Mouse (Mus musculus) kidney, postnatal 0 days (tissue): ENCODE results near the gene Gcgr. TPM values are rescaled to one million over a fixed set of nuclear protein-coding genes. Genes with fewer than 3 reads are reported as not detected.
A peak's percentile ranks its signal among the peaks of the same experiment; 100 is the strongest.

Experiments
- ATAC-seq: fragments of 200-750 bp; cut with Nextera tagmentation; replicated peaks from 2 replicates; pipeline ENCODE4 v1.8.0; 2017; ENCODE audit warnings: low read depth, moderate number of reproducible peaks, moderate TSS enrichment, moderate library complexity; ENCODE audit not compliant: low FRiP score
- DNase-seq: peaks from one replicate; pipeline ENCODE4 v3.0.0-alpha.2; 2016; ENCODE audit warnings: low spot score
- H3K27ac ChIP-seq: fragments of 300-500 bp; sonication (generic); 2 replicates; pipeline ENCODE4 v1.5.1; 2014; ENCODE audit warnings: mild to moderate bottlenecking
- H3K27me3 ChIP-seq: fragments of 300-500 bp; sonication (generic); 2 replicates; pipeline ENCODE4 v1.6.1; 2014; ENCODE audit warnings: low read length, mixed read lengths; ENCODE audit not compliant: insufficient read depth
- H3K36me3 ChIP-seq: fragments of 300-500 bp; sonication (generic); 2 replicates; pipeline ENCODE4 v1.6.1; 2014; ENCODE audit warnings: low read length, mixed read lengths; ENCODE audit not compliant: insufficient read depth
- H3K4me1 ChIP-seq: fragments of 300-500 bp; sonication (generic); replicated peaks from 2 replicates; pipeline ENCODE4 v1.6.1; 2014; ENCODE audit warnings: antibody characterized with exemption, low read length, mixed read lengths; ENCODE audit not compliant: insufficient read depth
- H3K4me2 ChIP-seq: fragments of 300-500 bp; sonication (generic); 2 replicates; pipeline ENCODE4 v1.6.1; 2014; ENCODE audit warnings: mild to moderate bottlenecking, low read length, moderate library complexity, mixed read lengths
- H3K4me3 ChIP-seq: fragments of 300-500 bp; sonication (generic); replicated peaks from 2 replicates; pipeline ENCODE4 v1.5.1; 2014; ENCODE audit warnings: low read depth, low read length
- H3K9ac ChIP-seq: fragments of 300-500 bp; sonication (generic); 2 replicates; pipeline ENCODE4 v1.6.1; 2014; ENCODE audit warnings: low read depth, low read length
- H3K9me3 ChIP-seq: fragments of 300-500 bp; sonication (generic); replicated peaks from 2 replicates; pipeline ENCODE4 v1.6.1; 2016; ENCODE audit warnings: low read length, inconsistent platforms, mixed read lengths
- CTCF ChIP-seq: IDR thresholded peaks from 2 replicates; pipeline ENCODE4 v1.5.1; 2016; ENCODE audit warnings: antibody characterized with exemption, low read depth, mild to moderate bottlenecking, moderate library complexity
- WGBS: fragments of 180-500 bp; shearing (Covaris S2); extraction: QIAGEN DNeasy Blood & Tissue Kit; methylation state at CpG from one replicate; pipeline ENCODE4 v1.1.7; 2014; 5-methylcytosine and 5-hydroxymethylcytosine counted together
- polyA plus RNA-seq: library from polyadenylated mRNA; unstranded; fragments of >200 nt; fragmentation: Nextera tagmentation; extraction: Ambion mirVana; gene quantifications from 2 replicates; pipeline ENCODE4 v1.2.1, GENCODE M21; 2015

The Gcgr gene
- polyA plus RNA-seq, 1 experiment from 2014 or later: 6.6 TPM

DNA sequence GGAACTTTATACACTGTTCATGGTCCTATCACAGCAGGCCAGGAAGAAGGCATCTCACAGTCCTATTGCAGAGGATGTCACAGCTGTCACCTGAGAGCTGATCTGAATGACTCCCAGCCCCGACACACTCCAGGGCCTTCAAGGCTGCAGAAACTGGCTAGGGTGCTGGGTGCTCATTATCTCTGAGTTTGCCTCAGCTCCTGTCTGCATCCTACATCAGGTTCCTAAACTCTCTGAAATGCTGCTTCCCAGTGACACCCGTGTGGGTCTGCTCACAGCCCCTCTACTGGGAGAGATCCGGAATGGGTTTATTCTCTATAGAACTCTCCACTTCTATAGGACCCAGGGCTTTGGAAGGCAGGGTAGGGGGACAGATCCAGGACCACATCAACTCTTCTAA lies 17.7 kb downstream of the Gcgr start:
- peak overlapping the region; percentile 15; the same call in 1 of the 2 replicates for H3K27ac ChIP-seq
- TF ChIP-seq CTCF: no peak
- WGBS: 72% methylated on average over 3 of the region's 3 CpGs
- H3K9ac ChIP-seq: no peak overlapping the region
- H3K27me3 ChIP-seq: no peaks in the 10 kb centered on the region
- no peak for DNase-seq
- H3K9me3 ChIP-seq: no peaks in the 10 kb centered on the region
- peak overlapping the region; percentile 80 for H3K4me2 ChIP-seq
- peaks cover 17% of the 10 kb centered on the region for H3K4me1 ChIP-seq
- peaks cover 13% of the 10 kb centered on the region for H3K36me3 ChIP-seq
- no peak overlapping the region for H3K4me3 ChIP-seq
- ATAC-seq: no peak

DNA sequence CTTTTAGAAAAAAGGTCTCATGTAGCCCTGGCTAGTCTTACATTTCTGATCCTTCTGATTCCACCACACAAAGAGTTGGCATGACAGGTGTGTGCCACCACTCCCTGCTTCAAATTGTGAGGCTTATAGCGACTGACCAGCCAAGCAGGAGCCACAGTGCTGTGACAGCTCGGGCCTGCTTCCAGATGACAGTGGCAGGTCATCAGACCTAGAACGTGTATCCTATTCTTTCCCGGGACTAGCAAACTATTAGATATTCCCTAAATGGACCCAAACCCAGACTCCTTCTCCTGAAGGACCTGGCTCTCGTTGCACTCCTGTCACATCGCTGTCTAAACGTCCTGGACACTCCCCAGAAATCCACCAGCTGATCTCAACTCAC lies 18.3 kb downstream of the Gcgr start:
- Histone ChIP-seq H3K4me3 (peak overlapping the region; percentile 87), H3K9me3 (no peaks in the 10 kb centered on the region), H3K36me3 (peaks cover 8% of the 10 kb centered on the region; the same call in 1 of the 2 replicates), H3K27ac (peak overlapping the region; percentile 98), H3K4me2 (peak overlapping the region; percentile 80), H3K27me3 (no peaks in the 10 kb centered on the region), H3K9ac (peak overlapping the region; percentile 98), H3K4me1 (peaks cover 17% of the 10 kb centered on the region)
- no peak for DNase-seq
- no peak for ATAC-seq
- 10% methylated on average over 7 of the region's 7 CpGs for WGBS
- TF ChIP-seq CTCF: no peak

DNA sequence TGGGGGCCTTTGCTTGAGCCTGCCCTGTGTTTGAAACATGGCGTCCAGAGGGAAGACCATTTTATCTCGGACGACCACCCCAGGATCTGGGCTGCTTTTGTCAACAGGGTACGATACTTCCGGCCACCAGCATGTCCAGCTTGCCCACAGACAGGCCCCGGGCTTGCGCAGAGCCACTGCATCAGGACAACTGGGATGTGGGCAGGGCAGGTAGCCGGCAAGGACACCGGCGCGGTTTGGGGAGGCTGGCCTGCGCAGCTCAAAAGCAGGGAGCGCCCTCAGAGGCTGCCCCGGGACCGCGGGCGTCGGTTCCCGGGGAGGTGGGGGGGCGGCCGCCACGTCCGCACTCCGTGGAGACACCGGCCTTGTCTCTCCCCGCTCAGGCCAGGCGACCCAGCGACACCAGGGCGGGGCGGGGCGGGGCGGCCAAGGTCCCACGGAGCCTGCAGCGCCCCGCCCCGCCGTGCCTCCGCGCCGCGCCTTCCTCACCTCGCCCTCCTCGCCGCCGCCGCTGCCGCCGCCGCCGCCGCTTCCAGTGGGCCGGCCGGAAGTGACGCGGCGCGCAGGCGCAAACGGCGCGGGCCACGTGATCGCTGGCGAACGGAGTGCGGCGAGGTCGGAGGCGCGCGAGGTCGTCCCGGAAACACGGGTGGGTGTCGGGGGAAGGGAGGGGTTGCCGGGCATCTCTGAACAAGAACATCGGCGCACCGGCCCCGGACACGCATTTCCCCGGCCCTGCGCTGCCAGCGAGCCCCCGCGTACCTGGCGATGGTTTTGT lies 18.9 kb downstream of the Gcgr start, which contains the start of gene Mcrip1:
Mcrip1 (minus strand) TSS at position 560 of the 778 bp plus-strand sequence.
- Histone ChIP-seq H3K27me3 (no peaks in the 10 kb centered on the region), H3K9me3 (no peaks in the 10 kb centered on the region), H3K9ac (peak within 1 kb of the TSS; percentile 98), H3K27ac (peak within 1 kb of the TSS; percentile 98), H3K36me3 (peaks cover 2% of the 10 kb centered on the region; the same call in 1 of the 2 replicates), H3K4me1 (peaks cover 17% of the 10 kb centered on the region), H3K4me3 (peak within 1 kb of the TSS; percentile 87), H3K4me2 (peak within 1 kb of the TSS; percentile 80)
- TF ChIP-seq CTCF: no peak
- peak; percentile 81 for ATAC-seq
- peak; percentile 93 for DNase-seq
- WGBS: 0% methylated on average over 66 of the region's 87 CpGs

GRCm38 (mm10) chr11:120549986-120550809 lies 19.7 kb downstream of the Gcgr start:
- ATAC-seq (no peak), DNase-seq (no peak)
- Histone ChIP-seq H3K9me3 (no peaks in the 10 kb centered on the region), H3K36me3 (no peaks in the 10 kb centered on the region), H3K9ac (peak overlapping the region; percentile 98), H3K27me3 (no peaks in the 10 kb centered on the region), H3K4me1 (peaks cover 17% of the 10 kb centered on the region), H3K4me3 (peak overlapping the region; percentile 87), H3K4me2 (peak overlapping the region; percentile 80), H3K27ac (peak overlapping the region; percentile 98)
- no peak for TF ChIP-seq CTCF
- 47% methylated on average over 11 of the region's 11 CpGs for WGBS

DNA sequence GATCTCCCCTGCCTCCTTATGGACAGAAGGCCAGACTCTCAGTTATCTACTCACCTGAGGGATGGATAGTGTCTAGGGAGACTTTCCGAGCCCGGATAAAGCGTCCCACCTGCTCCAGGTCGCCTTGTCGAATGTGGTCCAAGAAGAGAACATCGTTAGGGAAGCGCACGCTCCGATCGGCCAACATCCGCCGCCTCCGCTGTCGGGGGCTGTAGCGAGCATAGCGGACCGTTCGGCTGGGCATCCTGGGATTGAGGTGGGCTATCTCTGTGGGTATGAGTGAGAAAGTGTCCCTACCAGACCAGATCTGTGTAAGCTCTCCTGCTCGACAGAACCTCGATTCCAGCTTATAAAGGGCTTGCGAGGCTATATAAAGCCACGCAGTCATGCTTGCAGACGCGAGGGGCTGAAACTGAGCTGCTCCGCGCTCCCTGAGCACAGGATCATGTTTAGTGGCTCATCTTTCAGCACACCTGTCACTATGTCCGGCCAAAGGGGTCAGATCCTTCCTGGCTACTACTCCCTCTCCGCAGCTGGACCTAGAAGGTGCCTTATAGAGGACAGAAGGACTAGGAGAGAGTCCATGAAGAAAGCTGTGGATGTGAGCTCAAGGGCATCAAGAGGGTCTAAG lies 20.4 kb downstream of the Gcgr start, which contains the start of gene Ppp1r27:
Ppp1r27 (minus strand) TSS at position 323 of the 631 bp plus-strand sequence.
- no peak for ATAC-seq
- Histone ChIP-seq H3K4me3 (peak within 1 kb of the TSS; percentile 87), H3K36me3 (no peaks in the 10 kb centered on the region), H3K9me3 (no peaks in the 10 kb centered on the region), H3K27me3 (no peaks in the 10 kb centered on the region), H3K27ac (peak within 1 kb of the TSS; percentile 98), H3K4me2 (peak within 1 kb of the TSS; percentile 80), H3K9ac (peak within 1 kb of the TSS; percentile 98), H3K4me1 (peaks cover 17% of the 10 kb centered on the region)
- no peak for DNase-seq
- no peak for TF ChIP-seq CTCF
- WGBS: 89% methylated on average over 28 of the region's 28 CpGs

- Histone ChIP-seq H3K36me3 (no peaks in the 10 kb centered on the region), H3K27me3 (no peaks in the 10 kb centered on the region), H3K9me3 (no peaks in the 10 kb centered on the region), H3K9ac (no peak overlapping the region), H3K4me2 (no peak overlapping the region), H3K4me1 (peaks cover 16% of the 10 kb centered on the region), H3K27ac (no peak overlapping the region), H3K4me3 (no peak overlapping the region)
- ATAC-seq: no peak
- no peak for DNase-seq
- no peak for TF ChIP-seq CTCF
- WGBS: 66% methylated on average over 5 of the region's 5 CpGs
Measured at GRCm38 (mm10) chr11:120552736-120553135, 22.2 kb downstream of the Gcgr start.
